Mouse (Mus musculus): ENCODE measurements around the gene Tigar. TPM values are rescaled to one million over a fixed set of nuclear protein-coding genes. Genes with fewer than 3 reads are reported as not detected.

Tigar gene
- total RNA-seq, 1 experiment from 2014 or later, result 22.9 TPM

DNA sequence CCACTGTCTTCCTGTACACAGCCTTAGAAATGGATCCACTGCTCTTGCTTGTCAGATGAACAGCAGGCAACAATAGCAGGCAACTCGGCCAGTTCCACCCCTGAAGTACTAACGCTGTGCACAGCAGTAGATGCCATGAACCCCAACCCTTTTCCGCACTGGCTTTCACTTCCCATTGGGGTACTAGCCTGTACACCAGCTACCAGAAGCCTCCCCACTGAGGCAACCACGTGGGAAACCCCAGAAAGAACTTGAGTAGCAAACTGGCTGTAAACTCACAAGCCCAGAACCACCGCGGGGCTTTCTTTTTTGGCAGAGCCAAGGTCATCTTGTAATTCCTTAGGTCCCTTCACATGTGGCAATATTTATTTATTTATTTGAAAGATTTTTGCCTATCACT is 27.5 kb downstream of the Tigar start:
- DNase-seq, result no peak

DNA sequence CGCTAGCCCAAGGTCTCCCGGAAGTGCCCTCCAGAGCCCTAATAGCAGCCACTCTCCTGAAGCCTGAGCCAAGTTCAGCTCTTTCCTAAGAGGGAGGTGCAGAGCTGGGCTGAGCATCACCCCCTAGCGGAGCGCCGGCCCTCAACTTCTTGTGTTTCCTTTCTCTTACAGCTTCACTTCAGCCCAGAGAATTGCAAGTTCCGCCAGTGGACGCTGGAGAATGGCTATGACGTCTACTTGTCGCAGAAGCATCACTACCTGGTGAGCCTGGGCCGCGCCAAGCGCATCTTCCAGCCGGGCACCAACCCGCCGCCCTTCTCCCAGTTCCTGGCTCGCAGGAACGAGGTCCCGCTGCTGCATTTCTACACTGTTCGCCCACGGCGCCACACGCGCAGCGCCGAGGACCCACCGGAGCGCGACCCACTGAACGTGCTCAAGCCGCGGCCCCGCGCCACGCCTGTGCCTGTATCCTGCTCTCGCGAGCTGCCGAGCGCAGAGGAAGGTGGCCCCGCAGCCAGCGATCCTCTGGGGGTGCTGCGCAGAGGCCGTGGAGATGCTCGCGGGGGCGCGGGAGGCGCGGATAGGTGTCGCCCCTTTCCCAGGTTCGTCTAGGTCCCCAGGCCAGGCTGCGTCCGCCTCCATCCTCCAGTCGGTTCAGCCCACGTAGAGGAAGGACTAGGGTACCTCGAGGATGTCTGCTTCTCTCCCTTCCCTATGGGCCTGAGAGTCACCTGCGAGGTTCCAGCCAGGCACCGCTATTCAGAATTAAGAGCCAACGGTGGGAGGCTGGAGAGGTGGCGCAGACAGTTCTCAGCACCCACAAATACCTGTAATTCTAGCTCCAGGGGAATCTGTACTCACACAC is 29.3 kb downstream of the Tigar start:
- peak; percentile 46 for DNase-seq

DNA sequence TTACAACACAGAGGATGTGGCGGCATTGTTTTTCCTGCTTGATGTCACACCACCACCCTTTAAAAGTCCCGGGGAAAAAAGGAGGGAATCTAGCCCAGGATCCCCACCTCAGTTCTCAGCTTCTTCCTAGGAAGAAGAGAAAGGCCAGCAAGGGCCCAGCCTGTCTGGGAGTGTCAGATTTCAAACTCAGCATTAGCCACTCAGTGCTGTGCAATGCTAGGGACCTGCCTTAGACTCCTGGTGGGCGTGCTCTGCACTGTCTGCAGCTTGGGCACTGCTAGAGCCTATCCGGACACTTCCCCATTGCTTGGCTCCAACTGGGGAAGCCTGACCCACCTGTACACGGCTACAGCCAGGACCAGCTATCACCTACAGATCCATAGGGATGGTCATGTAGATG is 36.5 kb downstream of the Tigar start, which contains the start of gene Fgf23:
TSS of gene Fgf23 (plus strand) at position 86 of the 400 bp plus-strand sequence.
- no peak for DNase-seq

DNA sequence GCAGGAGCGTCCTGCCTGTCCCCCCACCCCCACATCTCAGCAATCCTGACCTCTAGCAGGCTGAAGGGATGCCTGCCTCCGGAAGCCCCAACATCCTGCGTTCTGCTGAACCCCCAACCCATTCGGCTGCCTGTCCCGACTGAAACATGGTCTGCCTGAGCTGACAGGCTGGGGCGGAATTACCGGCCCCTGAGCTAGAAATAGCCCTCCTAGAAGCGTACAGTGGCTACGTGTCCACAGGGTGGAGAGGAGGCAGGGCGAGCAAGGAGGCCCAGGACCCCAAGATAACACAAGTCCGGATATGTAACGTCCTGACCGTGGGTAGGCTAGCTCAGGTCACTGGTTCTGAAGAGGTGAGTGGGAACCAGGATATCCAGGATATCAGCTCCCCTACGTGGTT is 44.5 kb downstream of the Tigar start:
- no peak for DNase-seq

DNA sequence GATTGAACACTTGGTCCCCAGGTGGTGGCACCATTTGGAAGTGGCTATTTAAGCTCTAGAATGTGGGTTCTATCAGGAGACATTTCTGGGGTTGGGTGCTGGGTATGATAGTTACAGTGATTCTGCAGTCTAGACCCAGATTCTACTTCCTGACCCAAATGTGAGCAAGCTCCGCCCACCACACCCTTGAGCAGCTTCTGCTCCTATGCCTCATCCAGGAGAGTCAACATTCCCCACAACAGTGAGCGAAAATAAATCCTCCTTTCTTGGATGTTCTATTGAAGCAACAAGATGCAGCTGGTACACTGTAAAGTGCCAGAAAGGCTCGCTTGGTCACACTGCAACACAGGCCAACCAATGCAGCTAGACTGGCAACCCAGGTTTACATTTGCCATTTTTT is 45.4 kb downstream of the Tigar start:
- no peak for DNase-seq

DNA sequence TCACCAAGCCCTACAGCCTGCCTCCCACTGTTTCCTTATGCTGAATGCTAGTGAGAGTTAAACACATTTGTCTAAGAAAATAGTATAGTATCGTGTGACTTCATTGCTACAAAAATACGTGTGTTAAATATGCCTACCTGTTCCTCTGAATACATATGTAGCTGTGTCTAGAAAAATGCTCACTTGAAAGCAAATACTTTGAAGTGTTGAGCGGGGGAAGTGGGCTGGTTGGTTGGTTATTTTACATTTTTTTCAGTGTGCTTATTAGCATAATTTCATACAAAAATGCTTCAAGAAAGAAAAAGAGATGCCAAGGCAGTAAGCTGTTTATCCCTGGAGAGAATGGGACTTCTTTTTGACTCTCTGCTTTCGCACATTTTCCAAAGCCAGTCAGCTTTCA is 49.4 kb downstream of the Tigar start:
- no peak for DNase-seq

DNA sequence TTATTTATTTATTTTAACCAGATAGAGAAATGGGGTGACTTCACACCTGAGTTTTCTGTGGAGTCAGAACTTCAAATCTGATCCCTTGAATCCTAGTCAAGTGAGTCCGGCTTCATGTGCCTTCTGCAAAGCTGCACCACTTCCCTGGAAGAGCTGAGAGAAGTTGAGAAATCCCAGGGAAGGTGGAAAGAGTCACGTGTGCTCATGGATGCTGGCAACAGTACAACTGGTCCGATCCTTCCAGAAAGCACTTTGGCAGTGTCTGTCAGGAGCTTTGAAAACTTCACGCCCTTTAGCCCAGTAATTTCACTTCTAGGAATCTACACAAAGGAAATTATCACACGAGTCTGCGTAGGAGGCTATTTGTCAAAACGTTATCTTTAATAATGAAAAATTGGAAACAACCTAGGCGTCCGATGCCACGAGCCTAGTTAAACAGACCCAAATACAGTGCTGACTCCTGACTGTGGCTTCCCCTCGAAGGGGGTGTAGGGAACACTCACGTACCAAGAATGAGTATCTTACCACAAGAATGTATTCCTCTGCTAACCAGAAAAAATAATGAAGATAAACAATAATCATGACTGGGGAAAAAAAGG is 52.3 kb downstream of the Tigar start:
- no peak for DNase-seq

DNA sequence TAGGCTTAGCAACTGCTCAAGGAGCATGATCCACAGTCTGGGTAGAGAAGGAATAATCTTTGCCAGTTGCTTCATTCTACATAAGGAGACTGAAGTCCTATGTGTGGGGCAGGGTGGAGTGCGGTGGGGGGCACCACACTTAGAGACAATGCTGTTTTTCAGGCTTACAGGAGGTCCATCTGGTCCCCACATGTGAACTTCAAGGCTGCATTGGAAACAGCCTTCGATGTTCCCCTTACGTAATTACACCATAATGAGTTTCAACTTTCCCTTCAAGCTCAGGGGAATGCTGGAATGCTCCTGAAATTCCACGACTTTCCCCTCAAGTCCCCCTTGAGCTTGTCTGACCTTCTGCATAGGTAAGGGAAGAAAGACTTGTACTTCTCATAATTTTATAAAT is 58.5 kb downstream of the Tigar start:
- no peak for DNase-seq

DNA sequence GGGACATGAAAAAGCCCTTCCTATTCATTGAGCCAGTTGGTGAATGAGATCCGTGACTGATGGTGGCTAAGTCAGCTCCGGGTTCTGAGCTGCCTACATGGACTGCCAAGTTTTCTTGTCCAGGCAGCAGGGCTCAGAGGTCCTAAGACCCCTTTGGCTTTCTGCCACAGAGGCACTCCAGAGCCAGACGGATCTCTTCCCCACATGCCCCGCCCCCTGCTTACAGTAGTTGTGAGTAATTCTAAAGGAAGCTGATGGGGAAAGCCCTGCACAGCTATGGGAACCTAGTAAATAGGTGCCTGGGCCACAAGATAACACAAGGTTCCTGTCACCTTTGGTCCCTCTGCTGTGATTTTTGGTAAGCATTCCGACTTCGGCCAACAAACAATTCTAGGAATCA is 64.4 kb downstream of the Tigar start:
- DNase-seq, result no peak

Other genes with a start within 250 kb of the Tigar start
- gene Dyrk4, start 187.7 kb downstream of the Tigar start, total RNA-seq (2021), result not detected in 2 replicates
- 3.7 and 5.9 TPM in 2 replicates for gene Rad51ap1, start 170.0 kb downstream of the Tigar start, total RNA-seq (2021)
- gene D6Wsu163e, start 169.6 kb downstream of the Tigar start, total RNA-seq (2021), result 24.7 and 25.1 TPM in 2 replicates
- gene Fgf6, start 94.0 kb downstream of the Tigar start, total RNA-seq (2021), result not detected in 2 replicates
- gene Fgf23, start 36.7 kb downstream of the Tigar start, total RNA-seq (2021), result not detected in 2 replicates
- gene Ccnd2, start 42.6 kb upstream of the Tigar start, total RNA-seq (2021), result 233 and 374 TPM in 2 replicates

All from adrenal gland, postnatal 25 days (tissue).